Mouse (Mus musculus) G1E (cell line): ENCODE measurements around the gene Glrp1.

Experiments
- CTCF ChIP-seq: IDR thresholded peaks from 2 replicates; pipeline ENCODE4 v1.5.1; 2012; ENCODE audit warnings: low read depth, low read length, inconsistent platforms, mixed read lengths
- POLR2AphosphoS5 ChIP-seq: IDR thresholded peaks from 2 replicates; pipeline ENCODE4 v1.6.1; 2012; ENCODE audit warnings: low read depth, low read length, inconsistent platforms; ENCODE audit not compliant: insufficient replicate concordance
- TAL1 ChIP-seq: conservative IDR thresholded peaks from 2 replicates; pipeline ENCODE4 v1.6.1; 2012; ENCODE audit warnings: low read depth, low read length, inconsistent platforms, mixed read lengths

GRCm38 (mm10) chr1:88539256-88539655 lies 29.4 kb upstream of the Glrp1 start:
- TF ChIP-seq CTCF (no peak), TAL1 (no peak), POLR2AphosphoS5 (no peak)
